Mouse (Mus musculus) midbrain, embryonic 12.5 days (tissue): ENCODE measurements around the gene Rbm18. TPM values are rescaled to one million over a fixed set of nuclear protein-coding genes. Genes with fewer than 3 reads are reported as not detected.

Experiments used
- ATAC-seq: fragments of 200-750 bp; cut with Nextera tagmentation; 2 replicates; pipeline ENCODE4 v1.8.0; 2017; ENCODE audit warnings: low read depth, moderate TSS enrichment, moderate library complexity; ENCODE audit not compliant: low FRiP score
- H3K27ac ChIP-seq: fragments of 300-500 bp; sonication (generic); replicated peaks from 2 replicates; pipeline ENCODE4 v1.5.1; 2016; ENCODE audit warnings: mild to moderate bottlenecking
- H3K27me3 ChIP-seq: fragments of 300-500 bp; sonication (generic); 2 replicates; pipeline ENCODE4 v1.6.1; 2016; ENCODE audit warnings: mild to moderate bottlenecking
- H3K36me3 ChIP-seq: fragments of 300-500 bp; sonication (generic); 2 replicates; pipeline ENCODE4 v1.6.1; 2016
- H3K4me1 ChIP-seq: fragments of 300-500 bp; sonication (generic); 2 replicates; pipeline ENCODE4 v1.6.1; 2016
- H3K4me2 ChIP-seq: fragments of 300-500 bp; sonication (generic); replicated peaks from 2 replicates; pipeline ENCODE4 v1.6.1; 2016; ENCODE audit warnings: mild to moderate bottlenecking, moderate library complexity
- H3K4me3 ChIP-seq: fragments of 300-500 bp; sonication (generic); 2 replicates; pipeline ENCODE4 v1.5.1; 2016; ENCODE audit warnings: mild to moderate bottlenecking
- H3K9ac ChIP-seq: fragments of 300-500 bp; sonication (generic); replicated peaks from 2 replicates; pipeline ENCODE4 v1.6.1; 2016; ENCODE audit warnings: mild to moderate bottlenecking, moderate library complexity
- H3K9me3 ChIP-seq: fragments of 300-500 bp; sonication (generic); 2 replicates; pipeline ENCODE4 v1.6.1; 2016; ENCODE audit warnings: mild to moderate bottlenecking
- WGBS: fragments of 180-500 bp; shearing (Covaris S2); methylation state at CpG from one replicate; pipeline ENCODE4 v1.1.7; 2016; 5-methylcytosine and 5-hydroxymethylcytosine counted together
- polyA plus RNA-seq: library from polyadenylated mRNA; unstranded; fragments of >200 nt; fragmentation: Nextera tagmentation; extraction: Ambion mirVana; gene quantifications from 2 replicates; pipeline ENCODE4 v1.2.1, GENCODE M21; 2016

Rbm18 gene
- polyA plus RNA-seq, 1 experiment from 2014 or later, result 128 TPM

GRCm38 (mm10) chr2:36103555-36104367, 32.8 kb downstream of the Rbm18 start:
- Histone ChIP-seq H3K4me1 (peaks cover 32% of the 10 kb centered on the region), H3K4me3 (peak overlapping the region; percentile 45), H3K4me2 (peak overlapping the region; percentile 78), H3K9ac (no peak overlapping the region; the same call in 1 of the 2 replicates), H3K9me3 (no peaks in the 10 kb centered on the region), H3K27me3 (peaks cover 100% of the 10 kb centered on the region), H3K27ac (no peak overlapping the region), H3K36me3 (no peaks in the 10 kb centered on the region)
- under 1% methylated on average over 38 of the region's 38 CpGs for WGBS
- 0 out of 2 replicates have a peak, but pooled peaks have one; percentile 16 for ATAC-seq

GRCm38 (mm10) chr2:36103069-36103554, 33.5 kb downstream of the Rbm18 start:
- WGBS, result 2% methylated on average over 21 of the region's 21 CpGs
- H3K4me1 ChIP-seq, result peaks cover 32% of the 10 kb centered on the region
- H3K4me3 ChIP-seq, result peak overlapping the region; percentile 45
- H3K36me3 ChIP-seq, result no peaks in the 10 kb centered on the region
- H3K27me3 ChIP-seq, result peaks cover 100% of the 10 kb centered on the region
- H3K4me2 ChIP-seq, result peak overlapping the region; percentile 78; the same call in 1 of the 2 replicates
- no peak overlapping the region for H3K9ac ChIP-seq
- no peaks in the 10 kb centered on the region for H3K9me3 ChIP-seq
- H3K27ac ChIP-seq, result no peak overlapping the region
- ATAC-seq, result no peak

GRCm38 (mm10) chr2:36102559-36102946, 34.0 kb downstream of the Rbm18 start:
- H3K4me2 ChIP-seq, result peak overlapping the region; percentile 1; the same call in 1 of the 2 replicates
- peak overlapping the region; percentile 45 for H3K4me3 ChIP-seq
- H3K27me3 ChIP-seq, result peaks cover 100% of the 10 kb centered on the region
- no peaks in the 10 kb centered on the region for H3K9me3 ChIP-seq
- H3K4me1 ChIP-seq, result peaks cover 32% of the 10 kb centered on the region
- no peak overlapping the region for H3K9ac ChIP-seq
- H3K36me3 ChIP-seq, result no peaks in the 10 kb centered on the region
- no peak overlapping the region for H3K27ac ChIP-seq
- under 1% methylated on average over 21 of the region's 21 CpGs for WGBS
- ATAC-seq, result no peak

- H3K4me1 ChIP-seq, result peaks cover 32% of the 10 kb centered on the region
- no peak for ATAC-seq
- H3K27me3 ChIP-seq, result peaks cover 100% of the 10 kb centered on the region
- WGBS, result 2% methylated on average over 28 of the region's 28 CpGs
- H3K9ac ChIP-seq, result no peak overlapping the region
- H3K4me3 ChIP-seq, result peak overlapping the region; percentile 45
- no peaks in the 10 kb centered on the region for H3K9me3 ChIP-seq
- no peak overlapping the region for H3K27ac ChIP-seq
- H3K4me2 ChIP-seq, result 0 out of 2 replicates have a peak overlapping the region, but pooled peaks have one; percentile 1
- no peaks in the 10 kb centered on the region for H3K36me3 ChIP-seq
These were observed 34.6 kb downstream of the Rbm18 start for GRCm38 (mm10) chr2:36101866-36102558.

GRCm38 (mm10) chr2:36099739-36100138, 36.8 kb downstream of the Rbm18 start:
- Histone ChIP-seq H3K9ac (no peak overlapping the region), H3K4me3 (no peak overlapping the region), H3K36me3 (no peaks in the 10 kb centered on the region), H3K4me2 (no peak overlapping the region), H3K9me3 (no peaks in the 10 kb centered on the region), H3K4me1 (peaks cover 22% of the 10 kb centered on the region), H3K27ac (no peak overlapping the region), H3K27me3 (peaks cover 100% of the 10 kb centered on the region)
- no peak for ATAC-seq
- WGBS, result 3% methylated on average over 6 of the region's 6 CpGs

GRCm38 (mm10) chr2:36098021-36098420, 38.6 kb downstream of the Rbm18 start:
- Histone ChIP-seq H3K9ac (no peak overlapping the region), H3K27ac (no peak overlapping the region), H3K27me3 (peaks cover 100% of the 10 kb centered on the region), H3K4me1 (peaks cover 5% of the 10 kb centered on the region), H3K4me2 (no peak overlapping the region), H3K9me3 (no peaks in the 10 kb centered on the region), H3K4me3 (no peak overlapping the region), H3K36me3 (no peaks in the 10 kb centered on the region)
- no peak for ATAC-seq
- WGBS, result 0% methylated on average over 5 of the region's 5 CpGs

- no peak for ATAC-seq
- Histone ChIP-seq H3K9me3 (no peaks in the 10 kb centered on the region), H3K9ac (no peak overlapping the region), H3K4me2 (no peak overlapping the region), H3K27me3 (peaks cover 100% of the 10 kb centered on the region), H3K4me1 (no peaks in the 10 kb centered on the region), H3K27ac (no peak overlapping the region), H3K36me3 (no peaks in the 10 kb centered on the region), H3K4me3 (no peak overlapping the region)
- WGBS, result 2% methylated on average over 18 of the region's 18 CpGs
These were observed 39.3 kb downstream of the Rbm18 start for GRCm38 (mm10) chr2:36097129-36097815.

- no peaks in the 10 kb centered on the region for H3K36me3 ChIP-seq
- peaks cover 100% of the 10 kb centered on the region for H3K27me3 ChIP-seq
- H3K4me3 ChIP-seq, result no peak overlapping the region
- ATAC-seq, result no peak
- H3K4me2 ChIP-seq, result no peak overlapping the region
- H3K27ac ChIP-seq, result no peak overlapping the region
- H3K9ac ChIP-seq, result no peak overlapping the region
- H3K4me1 ChIP-seq, result peaks cover 16% of the 10 kb centered on the region
- no peaks in the 10 kb centered on the region for H3K9me3 ChIP-seq
- 2% methylated on average over 31 of the region's 31 CpGs for WGBS
These were observed 42.6 kb downstream of the Rbm18 start for GRCm38 (mm10) chr2:36093914-36094475.

GRCm38 (mm10) chr2:36093301-36093700, 43.3 kb downstream of the Rbm18 start:
- Histone ChIP-seq H3K36me3 (no peaks in the 10 kb centered on the region), H3K27ac (no peak overlapping the region), H3K9ac (no peak overlapping the region), H3K9me3 (no peaks in the 10 kb centered on the region), H3K4me3 (no peak overlapping the region), H3K4me2 (no peak overlapping the region), H3K4me1 (peaks cover 16% of the 10 kb centered on the region), H3K27me3 (peaks cover 99% of the 10 kb centered on the region)
- ATAC-seq, result no peak
- 10% methylated on average over 7 of the region's 7 CpGs for WGBS

- Histone ChIP-seq H3K4me2 (no peak overlapping the region), H3K4me3 (no peak overlapping the region), H3K27ac (no peak overlapping the region), H3K9me3 (no peaks in the 10 kb centered on the region), H3K4me1 (peaks cover 16% of the 10 kb centered on the region), H3K27me3 (peaks cover 98% of the 10 kb centered on the region), H3K36me3 (no peaks in the 10 kb centered on the region), H3K9ac (no peak overlapping the region)
- WGBS, result 0% methylated on average over 4 of the region's 4 CpGs
- no peak for ATAC-seq
These were observed 43.8 kb downstream of the Rbm18 start for GRCm38 (mm10) chr2:36092748-36093147.

- H3K9ac ChIP-seq, result peak overlapping the region; percentile 24; the same call in 1 of the 2 replicates
- H3K36me3 ChIP-seq, result no peaks in the 10 kb centered on the region
- H3K27me3 ChIP-seq, result peaks cover 97% of the 10 kb centered on the region
- H3K4me3 ChIP-seq, result peak overlapping the region; percentile 47
- peak; percentile 89 for ATAC-seq
- WGBS, result 2% methylated on average over 70 of the region's 70 CpGs
- no peaks in the 10 kb centered on the region for H3K9me3 ChIP-seq
- H3K4me2 ChIP-seq, result peak overlapping the region; percentile 73
- H3K27ac ChIP-seq, result no peak overlapping the region
- peaks cover 16% of the 10 kb centered on the region for H3K4me1 ChIP-seq
These were observed 45.5 kb downstream of the Rbm18 start for GRCm38 (mm10) chr2:36090853-36091741.
